Mouse (Mus musculus): ENCODE measurements around the gene Olfr1167. TPM values are rescaled to one million over a fixed set of nuclear protein-coding genes. Genes with fewer than 3 reads are reported as not detected.

Olfr1167 gene
- total RNA-seq (2023) = not detected

DNA sequence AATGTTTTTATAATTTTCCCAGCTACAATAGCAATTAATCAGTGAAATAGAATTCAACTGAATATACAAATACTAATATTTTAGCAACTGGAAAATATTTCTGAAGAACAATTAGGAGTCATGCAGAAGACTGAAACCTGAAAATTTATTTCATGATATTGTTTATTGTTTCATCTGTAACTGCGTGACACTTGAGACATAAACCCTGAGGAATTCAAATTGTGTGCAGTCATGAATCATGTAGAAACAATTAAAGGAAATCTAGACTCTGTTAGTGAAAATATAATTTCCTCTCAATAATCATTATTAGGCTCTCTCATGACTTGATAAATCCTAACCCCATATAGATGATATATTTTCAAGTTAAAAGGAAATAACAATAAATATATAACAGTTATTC, at the start of gene Olfr1167:
TSS of gene Olfr1167 (minus strand) at position 101 of the 400 bp plus-strand sequence.

DNA sequence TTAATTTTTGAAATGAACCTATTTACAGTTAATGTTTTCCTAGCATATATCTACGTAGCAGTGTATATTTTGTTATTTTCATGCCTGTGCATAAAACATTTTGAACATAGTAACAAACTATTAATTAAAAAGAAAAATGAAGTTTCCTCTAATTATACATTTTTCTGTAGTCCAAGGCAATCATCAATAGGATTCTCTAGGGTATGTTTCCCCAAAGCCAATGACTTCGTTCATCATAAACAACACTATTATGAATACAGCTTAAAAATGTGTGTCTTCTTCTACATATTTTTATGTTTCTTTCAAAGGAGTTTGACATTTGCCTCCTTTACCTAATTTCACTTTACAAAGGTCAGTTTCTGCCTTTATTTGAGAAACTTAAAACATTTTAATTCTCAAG, 26.6 kb upstream of the Olfr1167 start, which contains the start of gene Olfr1168:
TSS of gene Olfr1168 (plus strand) at position 301 of the 400 bp plus-strand sequence.

GRCm38 (mm10) chr2:88128172-88128571, 26.8 kb downstream of the Olfr1167 start, which contains the start of gene Olfr1166:
Gene Olfr1166 (minus strand): TSS chr2:88128272.

Other genes with a start within 250 kb of the Olfr1167 start
- gene Olfr1155, start 210.1 kb downstream of the Olfr1167 start, total RNA-seq (2023) = not detected
- gene Olfr1156, start 202.1 kb downstream of the Olfr1167 start, total RNA-seq (2023) = not detected
- gene Olfr1157, start 186.9 kb downstream of the Olfr1167 start, total RNA-seq (2023) = not detected
- gene Olfr74, start 180.5 kb downstream of the Olfr1167 start, total RNA-seq (2023) = not detected
- not detected for gene Olfr1158, start 165.1 kb downstream of the Olfr1167 start, total RNA-seq (2023)
- gene Olfr1160, start 146.9 kb downstream of the Olfr1167 start, total RNA-seq (2023) = not detected
- gene Olfr1161, start 132.4 kb downstream of the Olfr1167 start, total RNA-seq (2023) = not detected
- gene Olfr73, start 117.5 kb downstream of the Olfr1167 start, total RNA-seq (2023) = not detected
- not detected for gene Olfr1162, start 104.1 kb downstream of the Olfr1167 start, total RNA-seq (2023)
- gene Olfr1163, start 83.4 kb downstream of the Olfr1167 start, total RNA-seq (2023) = not detected
- gene Olfr1164, start 61.2 kb downstream of the Olfr1167 start, total RNA-seq (2023) = not detected
- gene Olfr1166, start 26.9 kb downstream of the Olfr1167 start, total RNA-seq (2023) = not detected
- not detected for gene Olfr1168, start 26.7 kb upstream of the Olfr1167 start, total RNA-seq (2023)
- gene Olfr1170, start 73.1 kb upstream of the Olfr1167 start, total RNA-seq (2023) = not detected
- not detected for gene Olfr1173, start 124.7 kb upstream of the Olfr1167 start, total RNA-seq (2023)
- gene Olfr1174-ps, start 159.9 kb upstream of the Olfr1167 start, total RNA-seq (2023) = not detected
- not detected for gene Olfr1175-ps, start 172.0 kb upstream of the Olfr1167 start, total RNA-seq (2023)
- gene Olfr1176, start 181.5 kb upstream of the Olfr1167 start, total RNA-seq (2023) = not detected
- not detected for gene Olfr1177-ps, start 191.3 kb upstream of the Olfr1167 start, total RNA-seq (2023)
- gene Olfr1178, start 231.9 kb upstream of the Olfr1167 start, total RNA-seq (2023) = not detected